Mouse (Mus musculus) intestine, embryonic 15.5 days (tissue): ENCODE measurements around the gene Pnpla2. TPM values are rescaled to one million over a fixed set of nuclear protein-coding genes. Genes with fewer than 3 reads are reported as not detected.

Source experiments
- ATAC-seq: fragments of 200-750 bp; cut with Nextera tagmentation; 2 replicates; pipeline ENCODE4 v1.8.0; 2017; ENCODE audit warnings: moderate TSS enrichment, moderate library complexity
- H3K27ac ChIP-seq: fragments of 300-500 bp; sonication (generic); 2 replicates; pipeline ENCODE4 v1.5.1; 2015; ENCODE audit warnings: mild to moderate bottlenecking, inconsistent platforms
- H3K27me3 ChIP-seq: fragments of 300-500 bp; sonication (generic); replicated peaks from 2 replicates; pipeline ENCODE4 v1.6.1; 2015; ENCODE audit warnings: inconsistent platforms
- H3K36me3 ChIP-seq: fragments of 300-500 bp; sonication (generic); 2 replicates; pipeline ENCODE4 v1.6.1; 2015; ENCODE audit warnings: inconsistent platforms
- H3K4me1 ChIP-seq: fragments of 300-500 bp; sonication (generic); replicated peaks from 2 replicates; pipeline ENCODE4 v1.6.1; 2015; ENCODE audit warnings: inconsistent platforms
- H3K4me2 ChIP-seq: fragments of 300-500 bp; sonication (generic); replicated peaks from 2 replicates; pipeline ENCODE4 v1.6.1; 2015; ENCODE audit warnings: mild to moderate bottlenecking, inconsistent platforms
- H3K4me3 ChIP-seq: fragments of 300-500 bp; sonication (generic); replicated peaks from 2 replicates; pipeline ENCODE4 v1.5.1; 2015; ENCODE audit warnings: inconsistent platforms
- H3K9ac ChIP-seq: fragments of 300-500 bp; sonication (generic); 2 replicates; pipeline ENCODE4 v1.6.1; 2015; ENCODE audit warnings: inconsistent platforms
- H3K9me3 ChIP-seq: fragments of 300-500 bp; sonication (generic); 2 replicates; pipeline ENCODE4 v1.6.1; 2016; ENCODE audit warnings: inconsistent platforms
- WGBS: fragments of 180-500 bp; shearing (Covaris S2); methylation state at CpG from one replicate; pipeline ENCODE4 v1.1.7; 2015; 5-methylcytosine and 5-hydroxymethylcytosine counted together
- polyA plus RNA-seq: library from polyadenylated mRNA; unstranded; fragments of >200 nt; fragmentation: Nextera tagmentation; extraction: Ambion mirVana; gene quantifications from 2 replicates; pipeline ENCODE4 v1.2.1, GENCODE M21; 2015

Gene Pnpla2
- polyA plus RNA-seq, 1 experiment from 2014 or later, result 35.1 TPM

- no peaks in the 10 kb centered on the region for H3K36me3 ChIP-seq
- H3K4me1 ChIP-seq, result 0 out of 2 replicates have a peak, but pooled peaks cover 4% of the 10 kb centered on the region
- no peak overlapping the region for H3K9ac ChIP-seq
- no peaks in the 10 kb centered on the region for H3K9me3 ChIP-seq
- ATAC-seq, result no peak
- H3K27me3 ChIP-seq, result no peaks in the 10 kb centered on the region
- no peak overlapping the region for H3K4me2 ChIP-seq
- no peak overlapping the region for H3K4me3 ChIP-seq
- no peak overlapping the region for H3K27ac ChIP-seq
- 92% methylated on average over 5 of the region's 5 CpGs for WGBS
These were observed 47.5 kb downstream of the Pnpla2 start for GRCm38 (mm10) chr7:141502556-141502905.

- Histone ChIP-seq H3K27ac (no peak overlapping the region), H3K36me3 (no peaks in the 10 kb centered on the region), H3K27me3 (no peaks in the 10 kb centered on the region), H3K9me3 (no peaks in the 10 kb centered on the region), H3K4me2 (no peak overlapping the region), H3K4me3 (no peak overlapping the region), H3K4me1 (0 out of 2 replicates have a peak, but pooled peaks cover 4% of the 10 kb centered on the region), H3K9ac (no peak overlapping the region)
- ATAC-seq, result peak; percentile 32; the same call in 1 of the 2 replicates
- WGBS, result 73% methylated on average over 2 of the region's 2 CpGs
These were observed 51.3 kb downstream of the Pnpla2 start for GRCm38 (mm10) chr7:141506278-141506677.

- no peaks in the 10 kb centered on the region for H3K36me3 ChIP-seq
- H3K4me3 ChIP-seq, result no peak overlapping the region
- 0 out of 2 replicates have a peak, but pooled peaks cover 4% of the 10 kb centered on the region for H3K4me1 ChIP-seq
- H3K9ac ChIP-seq, result no peak overlapping the region
- H3K4me2 ChIP-seq, result no peak overlapping the region
- peak overlapping the region; percentile 23; the same call in 1 of the 2 replicates for H3K27ac ChIP-seq
- H3K9me3 ChIP-seq, result no peaks in the 10 kb centered on the region
- H3K27me3 ChIP-seq, result no peaks in the 10 kb centered on the region
- peak; percentile 84 for ATAC-seq
These were observed 53.2 kb downstream of the Pnpla2 start for GRCm38 (mm10) chr7:141508160-141508559.

GRCm38 (mm10) chr7:141510196-141510595 lies 55.2 kb downstream of the Pnpla2 start:
- Histone ChIP-seq H3K4me2 (no peak overlapping the region), H3K4me1 (0 out of 2 replicates have a peak, but pooled peaks cover 4% of the 10 kb centered on the region), H3K27me3 (no peaks in the 10 kb centered on the region), H3K36me3 (no peaks in the 10 kb centered on the region), H3K27ac (no peak overlapping the region), H3K9me3 (no peaks in the 10 kb centered on the region), H3K4me3 (no peak overlapping the region), H3K9ac (no peak overlapping the region)
- WGBS, result 90% methylated on average over 5 of the region's 5 CpGs
- no peak for ATAC-seq

Other genes starting within 250 kb of the Pnpla2 start
- 3.5 and 3.6 TPM in 2 replicates for gene Lmntd2, start 241.1 kb upstream of the Pnpla2 start, polyA plus RNA-seq
- 63.7 and 70.0 TPM in 2 replicates for gene Rassf7, start 239.3 kb upstream of the Pnpla2 start, polyA plus RNA-seq
- gene Phrf1, start 226.4 kb upstream of the Pnpla2 start, polyA plus RNA-seq, result 61.9 and 62.1 TPM in 2 replicates
- gene Irf7, start 188.7 kb upstream of the Pnpla2 start, polyA plus RNA-seq, result 5.2 and 5.7 TPM in 2 replicates
- gene Cdhr5, start 178.4 kb upstream of the Pnpla2 start, polyA plus RNA-seq, result 75.8 and 96.1 TPM in 2 replicates
- gene Sct, start 176.1 kb upstream of the Pnpla2 start, polyA plus RNA-seq, result 203 and 260 TPM in 2 replicates
- 0.35 and 0.40 TPM in 2 replicates for gene Drd4, start 163.2 kb upstream of the Pnpla2 start, polyA plus RNA-seq
- gene Deaf1, start 127.5 kb upstream of the Pnpla2 start, polyA plus RNA-seq, result 63.1 and 63.5 TPM in 2 replicates
- 35.1 and 35.6 TPM in 2 replicates for gene Tmem80, start 127.5 kb upstream of the Pnpla2 start, polyA plus RNA-seq
- gene Eps8l2, start 116.3 kb upstream of the Pnpla2 start, polyA plus RNA-seq, result 117 and 133 TPM in 2 replicates
- gene Taldo1, start 63.0 kb upstream of the Pnpla2 start, polyA plus RNA-seq, result 458 and 460 TPM in 2 replicates
- gene Gatd1, start 41.1 kb upstream of the Pnpla2 start, polyA plus RNA-seq, result 47.4 and 49.2 TPM in 2 replicates
- 3.8 and 3.9 TPM in 2 replicates for gene Cend1, start 25.7 kb upstream of the Pnpla2 start, polyA plus RNA-seq
- gene Slc25a22, start 17.3 kb upstream of the Pnpla2 start, polyA plus RNA-seq, result 28.5 and 33.1 TPM in 2 replicates
- gene Pidd1, start 11.2 kb upstream of the Pnpla2 start, polyA plus RNA-seq, result 7.6 and 9.6 TPM in 2 replicates
- 1,378 and 1,526 TPM in 2 replicates for gene Rplp2, start 7.8 kb upstream of the Pnpla2 start, polyA plus RNA-seq
- gene Cracr2b, start 5.9 kb downstream of the Pnpla2 start, polyA plus RNA-seq, result 16.5 and 22.0 TPM in 2 replicates
- gene Cd151, start 12.2 kb downstream of the Pnpla2 start, polyA plus RNA-seq, result 21.5 and 25.5 TPM in 2 replicates
- 57.9 and 61.9 TPM in 2 replicates for gene Polr2l, start 19.9 kb downstream of the Pnpla2 start, polyA plus RNA-seq
- 60.7 and 67.8 TPM in 2 replicates for gene Tspan4, start 20.0 kb downstream of the Pnpla2 start, polyA plus RNA-seq
- 52.6 and 62.3 TPM in 2 replicates for gene Chid1, start 84.7 kb downstream of the Pnpla2 start, polyA plus RNA-seq
- 79.1 and 84.1 TPM in 2 replicates for gene Ap2a2, start 107.0 kb downstream of the Pnpla2 start, polyA plus RNA-seq
- gene Muc6, start 200.1 kb downstream of the Pnpla2 start, polyA plus RNA-seq, result 0.21 and 0.24 TPM in 2 replicates
- gene Muc2, start 235.1 kb downstream of the Pnpla2 start, polyA plus RNA-seq, result 9.4 and 16.7 TPM in 2 replicates